Mouse (Mus musculus): ENCODE measurements around the gene Herc3. TPM values are rescaled to one million over a fixed set of nuclear protein-coding genes. Genes with fewer than 3 reads are reported as not detected.

Herc3 gene
- polyA plus RNA-seq, 1 experiment from 2014 or later = 10.4 TPM

DNA sequence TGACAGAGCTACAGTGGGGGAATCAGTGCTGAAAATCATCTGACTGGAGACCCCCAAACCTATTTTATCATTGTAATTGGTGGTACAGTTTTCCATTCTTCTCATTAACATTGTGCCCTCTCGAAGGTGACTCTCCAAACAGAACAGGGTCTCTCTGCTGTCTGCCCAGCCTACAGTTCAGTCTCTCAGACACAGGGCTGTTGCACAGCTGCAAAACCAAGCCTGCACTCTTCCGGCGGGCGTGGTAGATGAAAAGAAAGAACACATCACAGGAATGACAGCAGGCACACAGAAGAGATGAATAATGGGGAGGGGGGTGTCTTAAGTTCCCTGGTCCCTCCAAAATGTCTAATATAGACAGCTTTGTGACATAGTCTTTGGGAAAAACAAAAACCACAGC is 102.9 kb downstream of the Herc3 start:
- H3K36me3 ChIP-seq (ENCODE audit: control insufficient read depth, insufficient read depth, low read length) = no peaks in the 10 kb centered on the region
- no peaks in the 10 kb centered on the region for H3K4me1 ChIP-seq (ENCODE audit: control insufficient read depth, insufficient read depth, low read length)
- no peak overlapping the region for H3K4me3 ChIP-seq (ENCODE audit: low read length)
- no peak overlapping the region for H3K9ac ChIP-seq (ENCODE audit: low read depth, low read length)
- H3K27me3 ChIP-seq (ENCODE audit: control insufficient read depth, insufficient read depth, low read length) = no peaks in the 10 kb centered on the region
- H3K4me2 ChIP-seq (replicated peaks; ENCODE audit: low read depth, low read length) = no peak overlapping the region
- ATAC-seq (ENCODE audit: low FRiP score, low TSS enrichment) = no peak
- WGBS = 80% methylated on average over 4 of the region's 4 CpGs
- H3K9me3 ChIP-seq (ENCODE audit: control insufficient read depth, low read length) = no peaks in the 10 kb centered on the region
- no peak overlapping the region for H3K27ac ChIP-seq (ENCODE audit: low read depth, low read length)

DNA sequence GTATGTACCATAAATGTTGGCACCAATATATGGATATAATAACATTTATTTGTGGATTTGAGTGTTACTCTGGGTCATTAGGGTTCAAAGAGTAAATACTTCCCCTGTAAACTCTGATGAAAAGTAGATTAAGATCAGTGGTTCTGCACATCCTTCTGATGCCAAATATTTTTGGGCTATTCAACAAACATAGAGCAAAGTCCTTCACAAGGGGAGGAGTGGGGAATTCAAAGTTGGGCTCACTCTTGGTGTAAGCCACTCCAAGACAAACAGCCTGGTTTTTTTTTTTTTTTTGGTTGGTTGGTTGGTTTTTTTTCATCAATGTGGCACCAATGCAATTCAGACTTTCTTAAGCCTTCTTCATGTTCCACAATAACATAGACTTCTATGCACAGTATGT is 106.5 kb downstream of the Herc3 start:
- no peak overlapping the region for H3K27ac ChIP-seq (ENCODE audit: low read depth, low read length)

DNA sequence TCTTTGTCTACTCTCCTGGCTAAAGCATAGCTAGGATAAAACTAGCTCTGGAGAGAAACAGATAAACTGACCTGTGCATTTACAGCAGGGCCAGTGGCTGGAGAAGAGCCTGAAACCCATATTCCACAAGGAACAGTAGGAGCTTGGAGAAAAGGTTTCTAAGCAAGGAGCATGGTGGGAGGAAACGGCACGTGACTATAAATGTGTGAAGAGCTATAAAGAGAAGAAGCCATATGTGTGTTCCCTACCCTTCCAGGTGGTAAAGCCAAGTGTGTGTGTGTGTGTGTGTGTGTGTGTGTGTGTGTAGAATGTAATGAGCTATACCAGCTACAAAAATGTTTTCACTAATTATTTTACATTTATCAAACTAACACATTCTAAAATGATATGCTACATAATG is 111.0 kb downstream of the Herc3 start:
- no peaks in the 10 kb centered on the region for H3K27me3 ChIP-seq (ENCODE audit: control insufficient read depth, insufficient read depth, low read length)
- H3K4me2 ChIP-seq (replicated peaks; ENCODE audit: low read depth, low read length) = no peak overlapping the region
- no peaks in the 10 kb centered on the region for H3K9me3 ChIP-seq (ENCODE audit: control insufficient read depth, low read length)
- WGBS = 94% methylated on average over 2 of the region's 2 CpGs
- ATAC-seq (ENCODE audit: low FRiP score, low TSS enrichment) = no peak
- no peak overlapping the region for H3K4me3 ChIP-seq (ENCODE audit: low read length)
- H3K9ac ChIP-seq (ENCODE audit: low read depth, low read length) = no peak overlapping the region
- H3K4me1 ChIP-seq (ENCODE audit: control insufficient read depth, insufficient read depth, low read length) = no peaks in the 10 kb centered on the region
- H3K36me3 ChIP-seq (ENCODE audit: control insufficient read depth, insufficient read depth, low read length) = no peaks in the 10 kb centered on the region
- H3K27ac ChIP-seq (ENCODE audit: low read depth, low read length) = no peak overlapping the region

More for the DNA sequence above, 106.5 kb downstream of the Herc3 start:
- no peaks in the 10 kb centered on the region for H3K9me3 ChIP-seq (ENCODE audit: control insufficient read depth, low read length)
- no peaks in the 10 kb centered on the region for H3K27me3 ChIP-seq (ENCODE audit: control insufficient read depth, insufficient read depth, low read length)
- H3K4me3 ChIP-seq (ENCODE audit: low read length) = no peak overlapping the region
- no peaks in the 10 kb centered on the region for H3K4me1 ChIP-seq (ENCODE audit: control insufficient read depth, insufficient read depth, low read length)
- no peak for ATAC-seq (ENCODE audit: low FRiP score, low TSS enrichment)
- H3K9ac ChIP-seq (ENCODE audit: low read depth, low read length) = no peak overlapping the region
- H3K4me2 ChIP-seq (replicated peaks; ENCODE audit: low read depth, low read length) = no peak overlapping the region
- no peaks in the 10 kb centered on the region for H3K36me3 ChIP-seq (ENCODE audit: control insufficient read depth, insufficient read depth, low read length)

DNA sequence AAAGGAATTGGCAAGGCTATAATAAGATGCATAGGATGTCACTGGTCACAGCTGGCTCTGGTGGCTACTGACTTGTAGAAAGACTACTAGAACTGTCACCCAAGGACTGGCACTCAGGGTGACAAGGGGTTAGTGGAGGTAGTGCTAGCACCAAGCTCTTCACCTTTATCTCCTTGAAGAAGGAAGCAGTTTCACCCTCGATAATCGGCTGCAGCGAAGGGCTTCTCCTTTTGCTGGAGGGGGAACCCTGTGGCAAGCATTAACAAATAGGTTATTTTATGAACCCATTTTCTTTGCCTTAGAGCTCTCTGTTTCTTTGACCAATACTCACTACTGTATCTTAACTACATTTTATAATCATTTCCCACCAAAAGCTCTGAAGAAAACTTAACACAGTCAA is 112.7 kb downstream of the Herc3 start:
- no peak for ATAC-seq (ENCODE audit: low FRiP score, low TSS enrichment)
- Histone ChIP-seq H3K36me3 (ENCODE audit: control insufficient read depth, insufficient read depth, low read length) (no peaks in the 10 kb centered on the region), H3K27me3 (ENCODE audit: control insufficient read depth, insufficient read depth, low read length) (no peaks in the 10 kb centered on the region), H3K9me3 (ENCODE audit: control insufficient read depth, low read length) (no peaks in the 10 kb centered on the region), H3K4me1 (ENCODE audit: control insufficient read depth, insufficient read depth, low read length) (no peaks in the 10 kb centered on the region), H3K9ac (ENCODE audit: low read depth, low read length) (no peak overlapping the region), H3K4me2 (replicated peaks; ENCODE audit: low read depth, low read length) (no peak overlapping the region), H3K4me3 (ENCODE audit: low read length) (no peak overlapping the region), H3K27ac (ENCODE audit: low read depth, low read length) (no peak overlapping the region)
- 86% methylated on average over 3 of the region's 3 CpGs for WGBS

DNA sequence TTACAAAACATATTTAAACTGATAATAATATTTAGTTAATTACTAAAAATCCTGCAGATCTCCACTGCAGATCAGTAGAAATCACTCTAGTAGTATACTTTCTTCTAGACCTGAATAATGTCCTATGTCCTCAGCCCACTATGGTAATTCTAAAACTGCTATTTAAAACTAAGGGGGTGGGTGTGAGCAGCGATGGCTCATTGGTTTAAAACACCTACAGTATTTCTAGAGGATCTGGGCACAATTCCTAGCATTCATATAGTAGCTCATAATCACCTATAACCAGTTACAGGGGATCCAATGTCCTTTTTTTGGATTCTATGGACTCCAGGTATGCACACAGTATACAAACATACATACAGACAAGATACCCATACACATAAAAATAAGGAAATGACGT is 115.0 kb downstream of the Herc3 start:
- no peak overlapping the region for H3K4me3 ChIP-seq (ENCODE audit: low read length)
- no peaks in the 10 kb centered on the region for H3K4me1 ChIP-seq (ENCODE audit: control insufficient read depth, insufficient read depth, low read length)
- H3K4me2 ChIP-seq (replicated peaks; ENCODE audit: low read depth, low read length) = no peak overlapping the region
- no peak overlapping the region for H3K9ac ChIP-seq (ENCODE audit: low read depth, low read length)
- H3K27me3 ChIP-seq (ENCODE audit: control insufficient read depth, insufficient read depth, low read length) = no peaks in the 10 kb centered on the region
- WGBS = 75% methylated on average over 2 of the region's 2 CpGs
- H3K27ac ChIP-seq (ENCODE audit: low read depth, low read length) = no peak overlapping the region
- no peaks in the 10 kb centered on the region for H3K9me3 ChIP-seq (ENCODE audit: control insufficient read depth, low read length)
- H3K36me3 ChIP-seq (ENCODE audit: control insufficient read depth, insufficient read depth, low read length) = no peaks in the 10 kb centered on the region
- ATAC-seq (ENCODE audit: low FRiP score, low TSS enrichment) = no peak

DNA sequence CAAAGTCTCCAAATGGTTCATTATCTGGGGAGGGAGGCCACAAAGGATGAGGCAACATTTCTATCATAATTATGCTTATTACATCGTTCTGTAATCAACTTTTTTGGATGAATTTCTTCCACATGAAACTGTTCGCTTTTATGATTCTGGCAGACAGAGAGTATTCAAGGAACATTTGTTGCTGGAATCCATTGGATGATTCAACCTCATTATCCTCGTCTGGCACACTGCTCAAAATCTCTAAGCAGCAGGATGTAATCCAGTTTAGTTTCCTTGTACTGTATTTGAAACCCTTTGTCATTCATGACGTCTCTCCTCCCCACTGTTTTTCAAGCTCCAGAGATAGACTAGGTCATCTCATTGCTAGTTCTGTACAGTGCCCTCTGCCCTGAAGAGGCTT is 115.6 kb downstream of the Herc3 start:
- WGBS = 80% methylated on average over 4 of the region's 4 CpGs
- no peak for ATAC-seq (ENCODE audit: low FRiP score, low TSS enrichment)
- H3K27me3 ChIP-seq (ENCODE audit: control insufficient read depth, insufficient read depth, low read length) = no peaks in the 10 kb centered on the region

DNA sequence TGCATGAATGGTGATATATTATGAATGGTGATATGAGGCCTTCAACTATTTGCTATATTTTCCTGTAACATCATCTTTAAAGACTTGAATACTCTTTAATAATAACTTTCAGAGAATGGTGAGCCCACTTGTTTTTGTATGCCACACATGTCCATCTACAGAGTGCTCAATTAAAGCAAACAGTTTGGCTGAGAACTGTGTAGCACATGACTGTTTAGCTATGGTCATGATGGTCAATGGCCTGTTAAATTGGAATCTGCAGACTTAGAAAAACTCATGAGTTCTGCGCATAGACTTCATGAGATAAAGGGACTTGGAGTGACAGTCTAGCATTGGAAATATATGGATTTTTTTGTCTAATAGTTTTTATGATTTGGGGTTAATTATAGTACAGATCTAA is 119.1 kb downstream of the Herc3 start:
- Histone ChIP-seq H3K27me3 (ENCODE audit: control insufficient read depth, insufficient read depth, low read length) (no peaks in the 10 kb centered on the region), H3K4me3 (ENCODE audit: low read length) (no peak overlapping the region), H3K27ac (ENCODE audit: low read depth, low read length) (no peak overlapping the region), H3K36me3 (ENCODE audit: control insufficient read depth, insufficient read depth, low read length) (no peaks in the 10 kb centered on the region; the same call in 1 of the 2 replicates), H3K4me2 (replicated peaks; ENCODE audit: low read depth, low read length) (no peak overlapping the region), H3K9ac (ENCODE audit: low read depth, low read length) (no peak overlapping the region), H3K4me1 (ENCODE audit: control insufficient read depth, insufficient read depth, low read length) (0 out of 2 replicates have a peak, but pooled peaks cover 3% of the 10 kb centered on the region), H3K9me3 (ENCODE audit: control insufficient read depth, low read length) (no peaks in the 10 kb centered on the region)
- WGBS = 68% methylated on average over 1 of the region's 1 CpGs
- no peak for ATAC-seq (ENCODE audit: low FRiP score, low TSS enrichment)

More for the DNA sequence above, 115.6 kb downstream of the Herc3 start:
- Histone ChIP-seq H3K27ac (ENCODE audit: low read depth, low read length) (no peak overlapping the region), H3K36me3 (ENCODE audit: control insufficient read depth, insufficient read depth, low read length) (no peaks in the 10 kb centered on the region), H3K9ac (ENCODE audit: low read depth, low read length) (no peak overlapping the region), H3K4me3 (ENCODE audit: low read length) (no peak overlapping the region), H3K4me1 (ENCODE audit: control insufficient read depth, insufficient read depth, low read length) (0 out of 2 replicates have a peak, but pooled peaks cover 3% of the 10 kb centered on the region), H3K4me2 (replicated peaks; ENCODE audit: low read depth, low read length) (no peak overlapping the region), H3K9me3 (ENCODE audit: control insufficient read depth, low read length) (no peaks in the 10 kb centered on the region)

DNA sequence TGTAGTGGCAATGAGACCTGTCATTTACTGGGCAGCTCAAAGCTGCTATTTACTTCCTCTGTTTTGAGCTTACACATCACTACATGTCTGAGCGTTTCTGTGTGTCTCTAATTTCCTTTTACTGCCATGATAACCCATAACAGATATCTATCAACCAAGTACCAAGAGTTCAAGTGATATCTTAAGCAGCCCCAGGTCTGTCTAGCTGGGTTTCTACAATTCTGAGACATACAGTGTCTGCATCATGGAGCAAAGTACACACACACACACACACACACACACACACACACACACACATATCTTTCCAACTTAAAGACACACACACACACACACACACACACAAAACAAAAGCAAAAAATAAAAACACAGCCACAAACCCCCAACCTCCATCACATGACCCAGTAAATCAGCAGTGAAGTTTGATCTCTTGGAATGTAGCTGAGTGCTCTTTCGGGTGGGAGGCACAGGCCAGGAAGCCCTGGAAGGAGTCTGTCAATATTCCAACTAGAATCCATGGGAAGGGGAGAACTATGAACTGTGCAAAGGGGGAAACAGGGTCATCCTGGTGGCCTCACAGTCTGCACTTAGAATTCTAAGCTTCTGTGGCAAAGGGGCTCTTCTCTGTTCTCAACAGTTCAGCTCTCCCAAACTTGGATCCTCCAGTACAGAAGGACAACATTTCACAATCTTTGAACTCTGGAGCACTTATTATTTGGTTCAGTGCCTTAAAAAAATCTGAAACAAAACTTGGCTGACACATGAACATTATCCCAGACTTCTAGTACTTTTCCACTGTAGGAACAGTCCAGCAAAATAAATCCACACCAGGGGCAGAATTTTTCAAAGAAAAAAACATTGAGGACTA is 120.1 kb downstream of the Herc3 start:
- no peak overlapping the region for H3K27ac ChIP-seq (ENCODE audit: low read depth, low read length)

DNA sequence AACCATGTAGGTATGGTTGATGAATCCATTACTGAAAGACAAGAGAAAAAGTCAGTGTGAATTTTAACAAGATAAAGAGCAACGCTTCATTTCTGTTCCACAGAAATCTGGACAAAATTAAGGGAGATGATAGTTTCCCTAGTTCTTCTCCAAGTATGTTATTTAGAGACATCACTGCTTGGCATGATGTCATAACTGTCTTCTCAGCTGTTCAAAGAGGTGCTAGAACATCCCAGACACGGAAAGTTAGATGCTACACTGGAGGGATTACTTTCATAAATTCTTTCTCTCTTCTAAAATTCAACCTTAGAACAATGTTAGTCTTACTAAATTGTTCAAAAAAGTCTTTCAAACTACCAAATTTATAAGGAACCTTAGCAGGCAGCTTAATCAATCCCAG is 129.3 kb downstream of the Herc3 start:
- H3K36me3 ChIP-seq (ENCODE audit: control insufficient read depth, insufficient read depth, low read length) = no peaks in the 10 kb centered on the region
- H3K9ac ChIP-seq (ENCODE audit: low read depth, low read length) = no peak overlapping the region
- no peak overlapping the region for H3K4me3 ChIP-seq (ENCODE audit: low read length)
- H3K27me3 ChIP-seq (ENCODE audit: control insufficient read depth, insufficient read depth, low read length) = no peaks in the 10 kb centered on the region
- no peak overlapping the region for H3K27ac ChIP-seq (ENCODE audit: low read depth, low read length)
- H3K4me1 ChIP-seq (ENCODE audit: control insufficient read depth, insufficient read depth, low read length) = peaks cover 4% of the 10 kb centered on the region; the same call in 1 of the 2 replicates
- no peak for ATAC-seq (ENCODE audit: low FRiP score, low TSS enrichment)
- 90% methylated on average over 2 of the region's 2 CpGs for WGBS
- no peak overlapping the region for H3K4me2 ChIP-seq (replicated peaks; ENCODE audit: low read depth, low read length)
- H3K9me3 ChIP-seq (ENCODE audit: control insufficient read depth, low read length) = no peaks in the 10 kb centered on the region

More for the DNA sequence above, 120.1 kb downstream of the Herc3 start:
- Histone ChIP-seq H3K4me2 (replicated peaks; ENCODE audit: low read depth, low read length) (no peak overlapping the region), H3K4me3 (ENCODE audit: low read length) (no peak overlapping the region), H3K9ac (ENCODE audit: low read depth, low read length) (no peak overlapping the region), H3K9me3 (ENCODE audit: control insufficient read depth, low read length) (no peaks in the 10 kb centered on the region), H3K4me1 (ENCODE audit: control insufficient read depth, insufficient read depth, low read length) (0 out of 2 replicates have a peak, but pooled peaks cover 3% of the 10 kb centered on the region), H3K27me3 (ENCODE audit: control insufficient read depth, insufficient read depth, low read length) (no peaks in the 10 kb centered on the region), H3K36me3 (ENCODE audit: control insufficient read depth, insufficient read depth, low read length) (no peaks in the 10 kb centered on the region; the same call in 1 of the 2 replicates)
- WGBS = 28% methylated on average over 2 of the region's 2 CpGs
- peak; percentile 81; the same call in 1 of the 2 replicates for ATAC-seq (ENCODE audit: low FRiP score, low TSS enrichment)
